Mouse (Mus musculus) right cerebral cortex, postnatal 4 days (tissue): Measurements from ENCODE around the gene Lrrc66.
"Not testable (repeated sequence)": the region's sequence is repeated elsewhere in the genome, so short reads cannot be mapped to it uniquely, and the experiment has no call there.

Experiments used
- DNase-seq: peaks from one replicate; pipeline ENCODE4 v3.0.0-alpha.2; 2022

Gene Lrrc66

GRCm38 (mm10) chr5:73611071-73611470, 21.3 kb downstream of the Lrrc66 start:
- DNase-seq: no peak

DNA sequence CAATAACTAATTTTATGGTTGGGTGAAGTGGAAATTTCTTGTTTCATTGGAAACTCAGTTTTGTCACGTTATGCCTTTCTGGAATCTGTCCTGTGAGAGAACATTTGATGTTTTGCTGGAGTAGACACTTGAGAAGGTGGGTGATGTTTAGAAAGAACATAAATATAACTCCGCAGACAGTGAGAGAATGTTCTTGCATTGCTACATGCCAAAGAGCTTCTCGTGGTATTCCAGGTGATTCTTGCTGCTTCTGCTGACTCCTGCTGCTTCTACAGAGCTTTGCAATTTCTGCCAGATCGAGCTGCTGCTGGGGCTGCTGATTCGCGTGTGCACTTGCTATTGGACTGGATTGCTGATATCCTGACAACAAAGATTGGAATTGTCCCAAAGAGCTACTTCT, 27.4 kb downstream of the Lrrc66 start:
- no peak for DNase-seq

GRCm38 (mm10) chr5:73604542-73604941, 27.8 kb downstream of the Lrrc66 start:
- DNase-seq: no peak

DNA sequence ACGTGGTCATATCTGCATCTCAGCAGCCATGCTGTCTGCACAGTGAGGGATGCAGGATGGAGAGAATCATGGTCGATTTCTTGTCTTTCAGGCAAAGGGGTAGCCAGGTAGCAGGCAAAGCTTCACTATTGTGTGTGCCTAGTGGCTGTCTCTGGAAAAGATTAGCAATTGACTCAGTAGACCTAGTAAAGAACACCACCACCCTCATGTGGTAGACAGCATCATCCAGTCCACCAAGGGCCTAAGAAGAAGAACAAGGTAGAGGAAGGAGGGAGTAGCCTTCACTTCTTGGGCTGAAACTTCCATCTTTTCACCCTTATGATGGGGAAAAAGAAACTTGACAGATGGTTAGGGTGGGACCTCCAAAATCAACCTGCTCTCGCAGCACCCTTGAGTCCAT, 29.5 kb downstream of the Lrrc66 start:
- DNase-seq: no peak

GRCm38 (mm10) chr5:73601361-73601763, 31.0 kb downstream of the Lrrc66 start:
- peak; percentile 19 for DNase-seq

GRCm38 (mm10) chr5:73599991-73600390, 32.3 kb downstream of the Lrrc66 start:
- DNase-seq: no peak

DNA sequence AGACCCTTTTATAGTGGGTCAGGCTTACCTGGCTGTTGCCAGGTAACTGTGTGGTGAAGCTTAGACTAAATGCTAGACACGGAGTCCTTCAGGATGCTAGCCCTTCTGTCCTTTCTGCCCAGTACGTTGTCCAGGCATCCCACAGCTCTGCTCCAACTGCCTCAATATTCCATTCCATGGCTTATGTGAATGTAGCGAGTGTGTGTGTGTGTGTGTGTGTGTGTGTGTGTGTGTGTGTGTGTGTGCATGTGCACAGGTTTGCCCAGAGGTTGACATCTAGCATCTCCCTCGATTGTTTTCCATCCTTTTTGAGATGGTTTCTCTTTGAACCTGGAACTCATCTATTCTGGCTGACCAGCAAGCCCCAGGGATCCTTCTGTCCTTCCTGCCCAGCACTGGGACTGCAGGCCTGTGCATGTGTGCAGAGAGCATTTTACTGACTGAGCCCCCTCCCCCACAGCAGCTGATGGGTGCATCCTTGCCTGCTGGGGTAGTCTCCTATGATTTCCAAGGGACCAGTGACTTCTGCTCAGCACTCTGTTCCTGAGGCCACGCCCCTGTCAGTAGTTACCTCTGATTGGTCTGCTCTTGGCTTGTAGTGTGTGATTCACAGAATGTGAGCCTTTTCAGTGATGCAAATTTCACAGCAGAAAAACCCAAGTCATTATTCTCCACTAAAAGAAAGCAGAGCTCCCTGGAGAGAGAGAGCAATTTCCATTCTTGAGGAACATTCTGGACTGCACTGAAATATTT, 33.2 kb downstream of the Lrrc66 start:
- no peak for DNase-seq

GRCm38 (mm10) chr5:73587119-73587518, 45.2 kb downstream of the Lrrc66 start:
- no peak for DNase-seq

DNA sequence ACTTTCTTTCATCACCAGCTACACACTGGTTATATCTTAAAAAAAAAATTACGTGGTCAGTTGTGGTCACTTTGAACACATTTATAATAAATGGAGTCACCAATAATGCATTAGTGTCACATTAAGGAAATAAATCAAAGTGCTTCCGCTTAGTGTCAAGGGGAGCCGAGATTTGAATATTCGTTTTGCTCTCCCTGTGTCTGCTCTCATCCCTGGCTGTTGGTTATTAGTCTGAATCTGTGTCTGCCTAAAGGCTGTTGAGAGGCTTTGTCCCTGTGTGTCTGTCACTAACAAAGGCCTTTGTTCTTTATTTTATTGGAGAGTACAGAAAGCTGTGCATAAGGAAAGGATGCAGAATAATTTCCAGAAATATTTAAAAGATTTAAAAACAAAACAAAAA, 45.7 kb downstream of the Lrrc66 start:
- DNase-seq: no peak

DNA sequence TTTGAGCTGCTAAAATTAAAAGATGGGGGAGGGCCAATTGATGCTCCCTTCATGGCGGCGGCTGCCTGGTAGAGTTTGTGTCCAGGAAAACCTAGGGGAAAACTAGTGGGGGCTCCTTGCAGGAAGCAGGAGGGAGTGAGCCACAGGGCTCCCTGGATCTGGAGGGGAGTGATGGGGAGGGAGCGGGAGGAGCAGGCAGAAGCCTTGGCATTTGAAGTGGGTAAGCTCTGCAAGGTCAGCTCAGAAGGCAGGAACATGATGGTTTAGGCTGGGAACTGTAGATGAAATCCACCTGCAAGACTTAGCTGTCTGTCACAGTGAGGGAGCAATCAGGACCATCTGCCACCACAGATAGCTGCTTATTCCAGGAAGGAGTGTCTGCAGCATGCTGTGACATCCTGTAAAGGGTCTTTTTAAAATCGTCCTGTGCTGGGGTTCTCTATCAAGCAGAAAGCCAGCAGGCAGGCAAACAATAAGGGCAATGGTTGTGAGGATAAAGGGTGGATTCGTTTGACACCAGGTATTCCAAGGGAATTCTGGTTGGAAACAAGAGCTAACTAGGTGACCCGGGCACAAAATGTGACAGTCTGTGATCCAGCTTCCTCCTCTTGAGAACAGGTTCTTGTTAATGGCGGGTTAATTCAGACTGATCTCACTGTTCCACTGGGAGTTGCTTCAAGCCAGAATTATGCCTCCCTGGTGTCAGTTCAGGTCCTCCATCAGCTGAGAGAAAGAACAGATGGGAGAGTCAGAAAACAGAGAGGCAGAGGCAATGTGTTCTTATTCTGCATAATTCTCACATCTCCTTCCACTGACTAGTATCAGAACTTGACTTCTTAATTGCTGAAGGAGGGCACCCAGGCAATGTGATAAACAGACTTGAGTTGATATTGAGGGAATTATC, 46.9 kb downstream of the Lrrc66 start:
- no peak for DNase-seq

GRCm38 (mm10) chr5:73584011-73584410, 48.3 kb downstream of the Lrrc66 start:
- not testable (repeated sequence) for DNase-seq

DNA sequence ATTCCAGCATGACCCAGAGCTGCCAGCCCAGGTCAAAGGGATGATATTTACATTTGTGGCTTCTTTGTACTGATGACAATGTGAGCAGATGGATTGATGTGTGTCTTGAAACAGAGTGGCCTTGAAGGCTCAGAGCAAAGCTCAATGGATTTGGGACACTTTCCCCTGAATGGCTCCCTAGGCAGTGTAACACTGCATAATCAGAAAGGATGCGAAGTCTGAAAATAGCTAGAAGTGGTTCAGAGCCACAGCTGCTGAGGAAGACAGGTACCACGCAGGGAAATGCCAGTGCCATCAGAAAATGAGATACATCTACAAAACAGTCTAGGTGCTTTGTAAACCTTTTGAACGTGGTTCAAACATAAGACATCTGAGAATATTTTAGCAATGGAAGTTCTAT, 54.2 kb downstream of the Lrrc66 start:
- no peak for DNase-seq

- DNase-seq: no peak
These were observed 55.6 kb downstream of the Lrrc66 start for GRCm38 (mm10) chr5:73576708-73577107.

GRCm38 (mm10) chr5:73574616-73575015, 57.7 kb downstream of the Lrrc66 start:
- DNase-seq: no peak

DNA sequence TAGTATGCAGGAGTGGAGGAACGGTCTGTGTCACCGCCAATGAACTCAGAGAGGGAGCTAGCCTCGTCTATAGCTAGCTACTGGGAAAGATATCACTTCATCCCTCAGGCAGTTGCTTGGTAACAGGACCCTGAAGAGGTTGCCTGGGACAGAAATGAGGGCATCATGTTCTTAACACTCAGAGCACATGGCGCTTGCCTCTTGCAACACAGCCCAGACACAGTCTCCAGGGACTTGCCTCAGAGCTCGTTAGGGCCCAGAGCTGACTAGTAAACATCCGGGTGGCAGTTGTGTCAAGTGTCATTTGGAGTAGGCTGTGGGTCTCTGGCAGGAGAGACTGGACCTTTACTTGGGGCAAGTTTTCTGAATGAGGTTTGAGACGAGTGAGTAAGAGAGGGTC, 58.5 kb downstream of the Lrrc66 start:
- no peak for DNase-seq

- no peak for DNase-seq
These were observed 59.5 kb downstream of the Lrrc66 start for GRCm38 (mm10) chr5:73572846-73573245.

DNA sequence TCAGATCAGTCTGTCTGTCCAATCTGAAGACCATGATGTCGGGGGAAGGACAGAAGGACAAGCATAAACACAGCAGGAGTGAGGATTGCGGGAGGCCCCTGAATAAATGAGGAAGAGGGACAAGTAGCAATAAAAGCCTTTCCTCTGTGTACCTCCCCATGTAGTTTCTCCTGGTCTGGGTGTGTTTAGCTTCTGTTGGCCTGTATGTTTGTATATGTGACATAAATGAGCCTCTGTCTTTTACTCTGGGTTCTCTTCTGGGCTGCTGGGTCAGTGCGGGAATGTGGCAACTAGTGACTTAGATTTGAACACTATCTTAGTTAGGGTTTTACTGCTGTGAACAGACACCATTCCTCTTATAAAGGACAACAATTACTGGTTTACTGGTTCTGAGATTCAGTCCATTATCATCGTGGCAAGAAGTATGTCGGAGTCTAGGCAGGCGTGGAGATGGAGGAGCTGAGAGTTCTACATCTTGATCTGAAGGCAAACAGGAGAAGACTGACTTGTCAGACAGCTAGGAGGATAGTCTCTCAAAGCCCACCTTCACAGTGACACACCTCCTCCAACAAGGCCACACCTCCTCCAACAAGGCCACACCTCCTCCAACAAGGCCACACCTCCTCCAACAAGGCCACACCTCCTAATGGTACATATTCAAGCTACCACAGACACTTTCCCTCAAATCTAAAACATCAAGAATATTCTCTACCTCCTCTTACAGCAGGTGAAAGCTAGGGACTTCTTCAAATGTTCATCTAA, 60.8 kb downstream of the Lrrc66 start:
- DNase-seq: no peak

GRCm38 (mm10) chr5:73569181-73569580, 63.1 kb downstream of the Lrrc66 start:
- no peak for DNase-seq

DNA sequence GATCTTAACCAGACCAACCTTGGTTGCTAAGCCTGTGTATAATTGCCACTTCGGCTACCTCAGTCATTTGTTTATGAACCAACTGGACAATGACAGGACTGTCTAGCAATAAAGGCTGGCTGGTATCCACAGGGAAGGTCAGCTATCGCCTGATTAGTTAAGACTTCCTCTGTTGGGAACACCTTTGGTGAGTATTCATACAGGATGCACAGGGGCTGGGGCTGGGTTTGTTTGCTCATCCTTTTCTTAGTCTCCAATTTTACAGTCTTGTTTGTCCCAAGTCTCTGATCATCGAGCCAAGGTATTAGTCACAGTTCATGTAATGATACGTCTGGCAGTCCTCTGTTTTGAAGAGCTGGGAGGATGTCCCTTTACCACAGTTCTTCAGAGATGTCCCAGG, 65.4 kb downstream of the Lrrc66 start:
- DNase-seq: no peak

DNA sequence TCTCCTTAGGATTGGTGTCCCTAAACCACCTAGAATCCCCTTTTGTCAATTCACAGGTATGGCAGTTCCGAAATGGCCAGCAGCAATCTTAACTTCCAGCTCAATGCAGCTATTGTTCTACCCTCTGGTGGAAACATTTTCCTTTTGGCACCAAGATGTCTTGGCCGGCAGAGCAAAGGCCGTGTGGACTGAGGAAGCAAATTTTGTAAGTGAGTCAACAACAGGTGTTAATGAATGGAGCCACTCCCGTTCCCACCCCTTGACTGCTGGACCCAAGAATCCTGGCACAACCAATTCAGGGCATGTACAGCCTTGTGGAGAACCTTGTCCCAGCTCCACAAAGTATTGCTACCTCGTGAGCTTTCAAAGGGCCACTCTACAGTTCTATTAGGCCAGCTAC, 66.2 kb downstream of the Lrrc66 start:
- DNase-seq: no peak

DNA sequence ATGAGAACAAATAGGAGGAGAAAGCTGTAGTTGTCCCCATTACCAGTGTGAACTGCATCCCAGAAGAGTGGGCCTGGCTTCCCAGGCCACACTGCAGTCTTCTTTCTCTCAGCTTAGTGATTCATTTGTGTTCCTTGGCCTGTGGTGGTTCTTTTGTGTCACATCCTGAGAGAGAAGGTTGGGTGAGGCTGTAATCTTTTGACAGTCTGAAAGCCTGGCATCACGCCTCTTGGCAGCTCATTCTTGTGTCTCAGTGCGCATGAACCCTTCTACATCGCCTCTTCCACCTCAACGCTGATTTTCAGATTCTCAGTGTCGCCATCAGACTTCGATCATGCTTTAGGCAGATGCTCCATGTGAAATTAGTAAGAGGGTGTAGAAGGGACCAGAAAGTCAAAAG, 68.3 kb downstream of the Lrrc66 start:
- DNase-seq: peak; percentile 22

DNA sequence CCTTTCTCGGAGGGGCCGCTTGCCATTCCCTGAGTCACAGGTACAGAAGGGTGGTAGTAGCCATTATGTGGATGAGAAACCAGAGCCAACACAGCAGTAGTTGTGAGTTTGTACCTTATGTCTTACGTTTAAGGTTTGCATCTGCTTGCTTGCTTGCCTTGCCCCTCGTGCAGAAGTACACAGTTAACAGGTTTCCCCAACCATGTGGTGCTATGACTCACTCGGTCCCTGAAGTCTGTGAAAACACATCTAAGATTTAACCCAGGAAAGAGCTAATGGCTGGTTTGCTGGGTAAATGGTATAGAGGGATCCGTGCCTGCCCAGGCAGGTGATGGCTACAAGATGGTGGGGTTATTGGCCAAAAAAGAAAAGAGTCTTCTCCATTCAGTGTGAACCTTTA, 73.6 kb downstream of the Lrrc66 start:
- no peak for DNase-seq

DNA sequence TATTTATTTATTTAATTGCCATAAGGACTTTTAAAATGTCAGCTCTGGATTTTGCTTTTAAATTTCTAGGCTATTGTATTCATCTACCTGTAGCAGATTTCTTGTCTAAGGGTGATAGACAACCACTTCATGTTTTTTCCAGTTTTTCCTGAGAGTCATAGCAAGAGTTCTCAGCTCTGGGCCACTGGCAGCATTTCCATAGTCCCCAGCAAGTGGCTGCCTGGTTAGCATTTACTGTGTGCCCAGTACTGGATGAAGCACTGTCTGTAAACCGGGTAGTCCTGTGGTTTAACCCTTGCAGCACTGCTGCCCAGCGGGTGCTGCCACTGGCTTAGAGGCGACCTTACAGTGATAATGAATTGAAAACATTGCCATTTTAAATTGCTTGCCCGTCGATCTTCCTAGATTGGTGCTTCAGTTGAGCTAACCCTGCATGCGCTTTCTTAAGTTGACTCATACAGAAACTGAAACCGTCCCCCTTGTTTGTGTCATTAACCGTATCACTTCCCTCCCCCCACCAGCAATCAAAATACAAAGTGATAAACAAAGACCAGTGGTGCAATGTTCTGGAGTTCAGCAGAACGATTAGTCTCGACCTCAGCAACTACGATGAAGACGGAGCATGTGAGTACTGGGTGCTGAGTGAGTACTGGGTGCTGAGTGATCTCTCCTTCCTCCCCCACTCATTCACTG, 75.4 kb downstream of the Lrrc66 start:
- DNase-seq: no peak
